Mouse (Mus musculus) limb, embryonic 14.5 days (tissue): ENCODE results near the gene Mgst1. TPM values are rescaled to one million over a fixed set of nuclear protein-coding genes. Genes with fewer than 3 reads are reported as not detected.

Source experiments
- ATAC-seq: fragments of 200-750 bp; cut with Nextera tagmentation; 2 replicates; pipeline ENCODE4 v1.8.0; 2017; ENCODE audit warnings: low read depth, moderate number of reproducible peaks, moderate TSS enrichment; ENCODE audit not compliant: low FRiP score
- DNase-seq: peaks from one replicate; pipeline ENCODE4 v3.0.0-alpha.2; 2015; ENCODE audit warnings: low spot score
- H3K27ac ChIP-seq: fragments of 300-500 bp; sonication (generic); replicated peaks from 2 replicates; pipeline ENCODE4 v1.5.1; 2014; ENCODE audit warnings: low read depth, mild to moderate bottlenecking, low read length, moderate library complexity, mixed read lengths
- H3K27me3 ChIP-seq: fragments of 300-500 bp; sonication (generic); 2 replicates; pipeline ENCODE4 v1.6.1; 2014; ENCODE audit warnings: low read length, mixed read lengths; ENCODE audit not compliant: control insufficient read depth, insufficient read depth
- H3K36me3 ChIP-seq: fragments of 300-500 bp; sonication (generic); 2 replicates; pipeline ENCODE4 v1.6.1; 2014; ENCODE audit warnings: mild to moderate bottlenecking, low read length, moderate library complexity, mixed read lengths; ENCODE audit not compliant: control insufficient read depth, insufficient read depth
- H3K4me1 ChIP-seq: fragments of 300-500 bp; sonication (generic); 2 replicates; pipeline ENCODE4 v1.6.1; 2014; ENCODE audit warnings: antibody characterized with exemption, low read length, mixed read lengths; ENCODE audit not compliant: control insufficient read depth, insufficient read depth
- H3K4me2 ChIP-seq: fragments of 300-500 bp; sonication (generic); replicated peaks from 2 replicates; pipeline ENCODE4 v1.6.1; 2014; ENCODE audit warnings: low read depth, mild to moderate bottlenecking, low read length, moderate library complexity; ENCODE audit not compliant: severe bottlenecking
- H3K4me3 ChIP-seq: fragments of 300-500 bp; sonication (generic); replicated peaks from 2 replicates; pipeline ENCODE4 v1.5.1; 2014; ENCODE audit warnings: low read length
- H3K9ac ChIP-seq: fragments of 300-500 bp; sonication (generic); 2 replicates; pipeline ENCODE4 v1.6.1; 2014; ENCODE audit warnings: mild to moderate bottlenecking, low read depth, low read length, moderate library complexity; ENCODE audit not compliant: severe bottlenecking
- H3K9me3 ChIP-seq: fragments of 300-500 bp; sonication (generic); 2 replicates; pipeline ENCODE4 v1.6.1; 2016; ENCODE audit warnings: low read length; ENCODE audit not compliant: control insufficient read depth
- POLR2A ChIP-seq: fragments of 200-500 bp; IDR thresholded peaks from 2 replicates; pipeline ENCODE4 v1.8.0; 2012; ENCODE audit warnings: inconsistent platforms, mild to moderate bottlenecking, moderate library complexity, borderline replicate concordance; ENCODE audit not compliant: insufficient read depth, insufficient read length; ENCODE audit errors: extremely low read depth
- WGBS: fragments of 180-500 bp; shearing (Covaris S2); extraction: QIAGEN DNeasy Blood & Tissue Kit; methylation state at CpG from one replicate; pipeline ENCODE4 v1.1.7; 2014; 5-methylcytosine and 5-hydroxymethylcytosine counted together
- polyA plus RNA-seq, 2 experiments: library from polyadenylated mRNA; depleted of rRNA in 1 of 2; stranded (reverse) in 1 of 2; unstranded in 1 of 2; fragments of >200 nt; fragmentation: Nextera tagmentation in 1 of 2; extraction: Ambion mirVana in 1 of 2; gene quantifications; 2 replicates each; pipeline versions ENCODE4 v1.2.1 to v1.2.3; 2012 to 2014

Mgst1 gene
- polyA plus RNA-seq (2012; rRNA removed) (123 and 136 TPM in 2 replicates), polyA plus RNA-seq (2014; fragmentation: Nextera tagmentation; extraction: Ambion mirVana) (253 and 312 TPM in 2 replicates)

DNA sequence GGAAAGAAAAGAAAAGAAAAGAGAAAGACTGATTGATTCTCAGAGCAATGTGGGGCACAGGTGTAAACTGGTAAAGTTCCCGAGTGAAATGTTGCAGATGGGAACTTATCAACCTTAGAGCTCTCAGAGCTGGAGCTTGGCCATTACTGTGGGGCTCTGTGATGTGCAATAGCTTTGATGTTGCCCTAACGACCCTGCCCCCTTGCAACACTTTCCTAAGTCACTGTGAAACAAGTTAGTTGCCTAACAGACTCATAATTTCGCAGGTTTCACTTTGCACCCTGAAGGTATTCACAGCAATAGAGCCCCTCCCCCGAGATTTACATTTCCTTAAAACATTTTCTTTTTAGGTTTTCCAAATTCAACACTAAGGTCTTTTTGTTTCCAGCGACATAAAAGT is at the start of gene Mgst1:
TSS of gene Mgst1 (plus strand) at position 387 of the 400 bp plus-strand sequence.
- Histone ChIP-seq H3K4me2 (peak within 1 kb of the TSS; percentile 71), H3K27me3 (no peaks in the 10 kb centered on the region), H3K9me3 (no peaks in the 10 kb centered on the region), H3K36me3 (no peaks in the 10 kb centered on the region), H3K4me1 (peaks cover 27% of the 10 kb centered on the region), H3K9ac (peak within 1 kb of the TSS; percentile 65), H3K4me3 (peak within 1 kb of the TSS; percentile 49), H3K27ac (peak within 1 kb of the TSS; percentile 52)
- DNase-seq (peak; percentile 22), ATAC-seq (no peak)
- no peak for TF ChIP-seq POLR2A
- WGBS: 1% methylated on average over 5 of the region's 5 CpGs

- Histone ChIP-seq H3K27me3 (no peaks in the 10 kb centered on the region), H3K4me1 (no peaks in the 10 kb centered on the region), H3K9me3 (no peaks in the 10 kb centered on the region), H3K36me3 (no peaks in the 10 kb centered on the region), H3K4me2 (no peak overlapping the region), H3K9ac (no peak overlapping the region), H3K4me3 (no peak overlapping the region), H3K27ac (no peak overlapping the region)
- ATAC-seq (no peak), DNase-seq (no peak)
- 54% methylated on average over 7 of the region's 7 CpGs for WGBS
- TF ChIP-seq POLR2A: no peak
Observed at GRCm38 (mm10) chr6:138092432-138092831, 47.7 kb upstream of the Mgst1 start.

DNA sequence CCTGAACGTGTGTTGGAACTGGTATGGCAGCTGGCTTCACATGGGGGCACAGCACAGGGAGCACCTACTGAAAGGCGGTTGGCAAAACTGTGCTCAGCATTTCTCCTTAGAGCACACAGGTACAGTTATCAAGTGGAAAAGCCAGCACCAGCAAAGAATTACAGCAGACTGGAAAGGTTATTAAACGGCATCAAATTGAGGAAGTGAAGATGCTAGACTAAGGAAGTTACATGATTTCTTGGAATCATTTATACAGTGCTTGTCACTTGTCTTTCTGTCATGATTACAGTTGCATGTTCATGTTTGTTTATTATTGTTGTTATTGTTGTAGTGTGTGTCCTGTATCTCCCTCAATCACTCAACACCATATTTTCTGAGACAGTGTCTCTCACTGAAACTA is 45.1 kb upstream of the Mgst1 start:
- no peak overlapping the region for H3K9ac ChIP-seq
- H3K36me3 ChIP-seq: no peaks in the 10 kb centered on the region
- no peak overlapping the region for H3K4me2 ChIP-seq
- DNase-seq (no peak), ATAC-seq (no peak)
- no peak overlapping the region for H3K27ac ChIP-seq
- WGBS: 86% methylated on average over 3 of the region's 3 CpGs
- no peak for TF ChIP-seq POLR2A
- H3K4me3 ChIP-seq: no peak overlapping the region
- no peaks in the 10 kb centered on the region for H3K27me3 ChIP-seq
- no peaks in the 10 kb centered on the region for H3K9me3 ChIP-seq
- no peaks in the 10 kb centered on the region for H3K4me1 ChIP-seq

- Histone ChIP-seq H3K4me2 (no peak overlapping the region), H3K36me3 (no peaks in the 10 kb centered on the region), H3K9me3 (no peaks in the 10 kb centered on the region), H3K9ac (no peak overlapping the region), H3K27me3 (no peaks in the 10 kb centered on the region), H3K4me3 (no peak overlapping the region), H3K4me1 (no peaks in the 10 kb centered on the region), H3K27ac (no peak overlapping the region)
- WGBS: 80% methylated on average over 3 of the region's 3 CpGs
- ATAC-seq (no peak), DNase-seq (no peak)
- TF ChIP-seq POLR2A: no peak
Observed at GRCm38 (mm10) chr6:138099646-138100045, 40.5 kb upstream of the Mgst1 start.

DNA sequence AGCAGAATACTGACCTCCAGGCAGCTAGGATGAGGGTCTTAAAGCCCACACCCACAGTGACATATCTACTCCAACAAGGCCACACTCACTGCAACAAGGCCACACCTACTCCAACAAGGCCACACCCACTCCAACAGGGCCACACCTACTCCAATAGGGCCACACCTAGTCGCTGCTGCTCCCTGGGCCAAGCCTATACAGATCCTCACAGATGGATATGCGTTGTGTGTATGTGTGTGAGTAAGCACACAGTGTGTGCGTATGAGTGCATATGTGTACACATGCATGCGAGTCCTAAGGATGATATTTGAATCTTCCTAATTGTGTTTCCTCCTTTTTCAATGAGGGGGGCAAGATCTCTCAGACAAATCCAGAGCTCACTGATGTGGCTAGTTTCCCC is 38.3 kb upstream of the Mgst1 start:
- no peak for DNase-seq
- WGBS: 86% methylated on average over 4 of the region's 4 CpGs
- no peak overlapping the region for H3K4me3 ChIP-seq
- H3K9ac ChIP-seq: no peak overlapping the region
- no peaks in the 10 kb centered on the region for H3K36me3 ChIP-seq
- H3K27me3 ChIP-seq: no peaks in the 10 kb centered on the region
- no peak overlapping the region for H3K27ac ChIP-seq
- H3K4me1 ChIP-seq: no peaks in the 10 kb centered on the region; the same call in 1 of the 2 replicates
- H3K4me2 ChIP-seq: no peak overlapping the region
- no peaks in the 10 kb centered on the region for H3K9me3 ChIP-seq
- no peak for TF ChIP-seq POLR2A
- ATAC-seq: no peak

DNA sequence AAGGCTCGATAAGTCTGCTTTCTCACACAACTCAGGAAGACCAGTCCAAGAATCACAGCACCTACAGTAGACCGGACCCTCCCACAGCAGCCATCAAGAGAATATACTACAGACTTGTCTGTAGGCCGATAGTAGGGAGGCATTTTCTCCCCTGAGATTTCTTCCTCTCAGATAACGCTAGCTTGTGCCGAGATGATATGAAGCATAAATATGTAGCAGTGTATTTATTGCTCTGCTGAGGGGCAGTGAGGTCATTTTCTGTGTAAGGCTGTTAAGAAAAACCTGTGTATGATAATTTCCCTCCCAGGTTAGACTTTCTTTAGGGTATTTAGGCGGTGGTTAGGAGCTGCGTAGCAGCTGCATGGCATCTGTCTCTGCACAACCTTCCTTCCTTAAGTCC is 37.2 kb upstream of the Mgst1 start:
- H3K4me1 ChIP-seq: no peaks in the 10 kb centered on the region; the same call in 1 of the 2 replicates
- no peak for TF ChIP-seq POLR2A
- H3K9me3 ChIP-seq: no peaks in the 10 kb centered on the region
- H3K36me3 ChIP-seq: no peaks in the 10 kb centered on the region
- ATAC-seq (no peak), DNase-seq (no peak)
- no peak overlapping the region for H3K27ac ChIP-seq
- WGBS: 77% methylated on average over 7 of the region's 7 CpGs
- H3K9ac ChIP-seq: no peak overlapping the region
- no peak overlapping the region for H3K4me2 ChIP-seq
- no peak overlapping the region for H3K4me3 ChIP-seq
- no peaks in the 10 kb centered on the region for H3K27me3 ChIP-seq
